Mouse (Mus musculus) cerebellum, adult 2 months (tissue): ENCODE measurements at regions not wholly inside any gene's neighbourhood (a gene's known extent, or its start where the extent isn't known, plus 50 kb on each side); places are given as distances from the start of the nearest gene placed in this dataset.

Experiments
- CTCF ChIP-seq: fragments of 200-500 bp; IDR thresholded peaks from 2 replicates; pipeline ENCODE4 v1.5.1; 2011; ENCODE audit warnings: low read depth, mild to moderate bottlenecking, control low read depth, low read length, moderate library complexity, borderline replicate concordance; ENCODE audit not compliant: insufficient read depth
- POLR2A ChIP-seq: fragments of 200-500 bp; IDR thresholded peaks from 2 replicates; pipeline ENCODE4 v1.6.1; 2011; ENCODE audit warnings: low read length, control low read depth, borderline replicate concordance; ENCODE audit not compliant: insufficient read depth

- TF ChIP-seq CTCF (no peak), POLR2A (no peak)
Measured at GRCm38 (mm10) chr1:90495174-90495573, 107.6 kb upstream of the Cops8 start.
